Mouse (Mus musculus) granulocyte monocyte progenitor cell, adult 5-6 weeks (primary cell): ENCODE data around the gene Cds1. TPM values are rescaled to one million over a fixed set of nuclear protein-coding genes. Genes with fewer than 3 reads are reported as not detected.

Source experiments
- ATAC-seq: replicated peaks from 2 replicates; pipeline ENCODE4 v1.8.0; 2016; ENCODE audit warnings: mild to moderate bottlenecking, moderate TSS enrichment, inconsistent platforms; ENCODE audit not compliant: poor library complexity, severe bottlenecking
- total RNA-seq, 2 experiments: library from RNA; stranded (forward) in 1 of 2; stranded (reverse) in 1 of 2; fragments of 200-712, 200-1000 nt in 1 of 2; fragments of >200 nt in 1 of 2; fragmentation: Nextera tagmentation in 1 of 2; gene quantifications; 2 replicates each; pipeline ENCODE4 v1.2.3; 2014 to 2017

The Cds1 gene
- total RNA-seq, 2 experiments from 2014 or later = 5.8 to 7.9 TPM

DNA sequence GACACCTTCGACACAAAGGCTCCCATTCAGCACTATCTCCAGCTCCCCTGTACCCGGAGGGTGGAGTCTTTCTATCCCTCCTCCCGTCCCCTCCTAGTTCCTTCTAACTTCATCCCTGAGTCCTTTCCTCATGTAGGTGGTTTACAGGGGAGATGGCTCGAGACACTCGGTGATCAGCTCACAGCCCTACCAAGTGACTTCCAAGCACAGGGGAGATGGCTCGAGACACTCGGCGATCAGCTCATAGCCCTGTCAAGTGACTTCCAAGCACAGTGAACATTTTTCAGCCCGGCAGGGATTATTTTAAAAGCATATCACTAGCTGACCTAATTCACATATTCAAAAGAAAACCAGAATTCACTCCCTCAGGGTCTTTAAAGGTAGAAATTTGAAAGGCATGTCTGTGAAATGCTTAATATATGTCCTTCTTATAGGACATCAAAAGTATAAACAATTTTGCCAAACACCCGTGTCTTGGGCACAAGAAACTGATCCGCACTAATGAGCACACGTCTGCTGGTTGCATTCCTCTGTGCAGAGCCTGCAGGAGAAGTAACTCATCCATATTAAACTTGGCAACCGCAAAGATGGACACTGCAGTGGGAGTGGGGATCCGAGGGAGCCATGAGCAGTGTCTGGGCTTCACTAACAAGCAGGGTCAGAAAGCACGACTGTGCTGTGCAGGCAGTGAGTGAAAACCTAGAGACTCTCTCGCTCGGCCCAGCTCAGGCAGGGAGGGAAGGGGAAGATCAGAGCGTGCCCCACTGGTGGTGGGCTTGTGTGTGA is 97.0 kb downstream of the Cds1 start:
- ATAC-seq = no peak

DNA sequence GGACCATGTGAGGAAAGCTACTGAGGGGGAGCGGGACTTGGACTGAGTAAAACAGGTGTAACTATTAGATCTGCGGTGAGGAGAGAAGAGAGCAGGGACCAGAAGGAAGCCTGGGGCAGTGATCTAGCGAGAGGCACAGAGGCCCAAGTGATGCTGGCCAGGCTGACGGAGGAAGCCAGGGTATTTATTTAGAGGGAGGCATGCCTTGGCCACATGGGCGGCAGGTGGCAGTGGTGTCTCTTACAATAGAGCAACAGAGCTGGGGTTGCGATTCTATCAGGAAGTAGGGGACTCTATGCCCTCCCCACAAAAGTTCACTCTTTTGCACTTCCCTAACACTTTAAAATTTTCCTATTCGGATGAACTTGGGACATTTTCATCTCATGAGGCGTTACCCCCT is 97.7 kb downstream of the Cds1 start:
- ATAC-seq = no peak

DNA sequence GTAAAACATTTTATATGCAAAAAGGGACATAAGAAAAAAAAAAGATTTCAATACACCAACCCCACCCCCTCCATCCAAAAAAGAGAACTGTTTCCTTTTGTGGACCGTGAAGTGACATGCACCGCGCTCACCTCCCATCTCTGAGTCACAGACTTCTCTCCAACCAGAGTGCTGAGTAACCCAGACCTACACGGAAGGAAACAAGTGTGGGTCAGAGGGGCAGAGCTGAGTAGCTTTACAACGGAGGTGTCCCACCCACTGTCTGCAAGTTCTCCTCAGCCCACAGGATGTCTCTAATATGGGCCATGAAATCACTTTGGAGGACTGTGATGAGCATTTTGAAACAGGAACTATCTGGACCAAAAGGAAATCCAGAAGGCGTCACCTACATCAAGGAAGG is 99.0 kb downstream of the Cds1 start:
- peak; percentile 91 for ATAC-seq

DNA sequence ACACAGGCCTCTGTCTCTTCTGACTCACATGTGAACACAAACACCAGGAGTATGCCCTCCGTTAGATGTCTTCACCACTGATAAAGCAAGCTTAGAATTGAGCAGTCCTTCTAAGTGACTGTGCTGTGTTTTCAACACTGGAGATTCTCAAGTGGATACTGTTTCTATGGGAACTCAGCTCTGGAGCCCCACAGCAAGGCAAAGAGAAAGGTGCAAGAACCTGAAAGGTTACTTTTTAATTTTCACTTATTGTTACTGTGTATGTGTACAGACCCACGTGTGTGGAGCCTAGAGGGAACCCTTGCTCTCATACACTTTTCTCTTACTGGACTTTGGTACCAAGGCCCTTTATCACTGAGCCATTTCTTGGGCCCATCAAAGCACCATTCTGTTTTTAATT is 101.8 kb downstream of the Cds1 start:
- ATAC-seq = no peak

Other genes with a start within 250 kb of the Cds1 start
- not detected in 2 replicates for gene Nkx6-1, start 100.1 kb upstream of the Cds1 start, total RNA-seq (2014; fragmentation: Nextera tagmentation)
- gene Nkx6-1, start 100.1 kb upstream of the Cds1 start, total RNA-seq (2017) = not detected in 2 replicates